Mouse (Mus musculus) mesoderm, embryonic 11.5 days (tissue): ENCODE measurements around the gene Limd1.
A peak's percentile ranks its signal among the peaks of the same experiment; 100 is the strongest.

Experiments
- DNase-seq: peaks from one replicate; pipeline ENCODE4 v3.0.0-alpha.2; 2012; ENCODE audit warnings: low read depth, low spot score

Gene Limd1

GRCm38 (mm10) chr9:123478586-123479195, at the start of gene Limd1:
Gene Limd1, plus strand, starts transcription at chr9:123478706.
- DNase-seq, result peak; percentile 62

- no peak for DNase-seq
Observed at GRCm38 (mm10) chr9:123429863-123430262, 48.6 kb upstream of the Limd1 start.

DNA sequence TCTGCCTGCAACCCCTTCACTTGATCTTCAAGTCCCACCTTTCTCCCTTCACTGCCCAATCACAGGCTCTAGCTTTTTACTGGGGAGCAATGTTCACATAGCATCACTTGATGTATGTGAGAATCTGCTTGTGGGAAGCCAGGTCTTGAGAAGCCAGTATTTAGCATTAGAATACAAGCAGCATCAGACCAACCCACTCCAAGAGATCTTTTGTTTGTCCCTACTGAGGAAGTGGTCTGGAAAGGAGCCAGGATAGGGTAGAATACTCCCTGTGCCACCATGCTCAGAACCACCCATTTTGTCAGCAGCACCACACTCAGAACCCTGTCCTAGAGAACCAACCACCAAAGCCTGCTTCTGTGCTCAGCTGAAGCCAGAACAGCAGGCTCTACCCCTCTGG, 47.5 kb upstream of the Limd1 start:
- no peak for DNase-seq

DNA sequence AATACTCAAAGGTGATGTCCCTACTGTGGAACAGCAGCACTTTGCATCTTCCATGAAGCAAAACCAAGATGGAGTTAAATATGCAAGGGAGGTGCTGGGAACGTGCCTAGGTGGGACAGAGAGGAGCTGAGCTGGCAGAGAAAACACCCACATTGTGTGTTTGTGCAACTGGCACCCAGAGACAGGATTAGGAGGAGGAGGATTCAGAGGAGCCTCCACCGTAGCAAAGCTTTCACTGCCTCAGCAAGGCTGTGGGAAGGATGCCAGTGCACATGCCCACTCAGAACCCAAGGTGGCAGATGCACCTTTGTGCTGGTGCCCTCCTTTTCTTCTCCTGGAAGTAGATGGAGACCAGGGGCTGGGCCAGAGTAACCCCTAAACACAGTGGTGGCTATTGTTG, 40.3 kb upstream of the Limd1 start:
- no peak for DNase-seq

- no peak for DNase-seq
Observed at GRCm38 (mm10) chr9:123440230-123441058, 38.1 kb upstream of the Limd1 start.

DNA sequence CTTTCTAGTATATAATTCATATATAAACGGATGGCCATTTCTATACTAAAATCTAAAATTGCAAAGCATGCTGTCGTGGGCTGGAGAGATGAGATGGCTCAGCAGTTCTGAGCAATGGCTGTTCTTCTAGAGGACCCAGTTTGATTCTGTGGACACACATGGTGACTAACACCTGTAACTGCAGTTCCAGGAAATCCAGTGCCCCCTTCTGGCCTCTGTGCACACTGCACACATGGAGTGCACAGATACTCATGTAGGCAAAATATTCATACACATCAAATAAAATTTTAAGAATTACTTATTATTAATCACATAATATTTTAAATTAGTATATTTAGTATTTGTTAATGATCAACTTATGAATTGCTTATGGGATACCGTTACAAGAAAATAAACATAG, 31.4 kb upstream of the Limd1 start:
- DNase-seq, result peak; percentile 13

- no peak for DNase-seq
Observed at GRCm38 (mm10) chr9:123448594-123448993, 29.9 kb upstream of the Limd1 start.

DNA sequence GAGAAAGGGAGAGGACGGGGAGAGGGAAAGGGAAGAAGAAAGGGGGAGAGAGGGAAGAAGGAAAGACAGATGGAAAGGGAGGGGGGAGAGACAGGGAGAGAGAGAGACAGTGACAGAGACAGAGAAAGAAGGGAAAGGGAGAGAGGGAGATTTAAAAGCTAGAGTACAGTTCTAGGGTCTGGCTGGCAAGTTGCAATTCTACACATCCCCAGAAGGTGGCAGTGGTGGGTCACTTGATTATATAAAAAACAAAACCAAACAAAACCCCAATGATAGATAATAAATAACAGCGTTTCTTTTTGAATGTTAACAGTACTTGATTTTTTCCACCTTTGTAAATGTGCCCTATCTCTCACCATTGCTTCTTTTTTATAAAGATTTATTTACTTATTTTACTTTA, 28.3 kb upstream of the Limd1 start:
- DNase-seq, result peak; percentile 48

DNA sequence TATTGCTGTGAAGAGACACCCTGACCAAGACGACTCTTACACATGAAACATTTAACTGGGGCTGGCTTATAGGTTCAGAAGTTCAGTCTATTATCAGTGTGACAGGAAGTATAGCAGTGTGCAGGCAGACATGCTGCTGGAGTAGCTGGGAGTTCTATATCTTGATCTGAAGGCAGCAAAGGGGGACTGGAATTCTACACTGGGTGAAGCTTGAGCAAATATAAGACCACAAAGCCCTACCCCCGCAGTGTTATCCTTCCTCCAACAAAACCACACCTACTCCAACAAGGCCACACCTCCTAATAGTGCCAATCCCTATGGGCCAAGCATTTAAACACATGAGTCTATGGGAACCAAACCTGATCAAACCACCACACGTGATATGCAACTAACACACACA, 26.7 kb upstream of the Limd1 start:
- DNase-seq, result no peak

DNA sequence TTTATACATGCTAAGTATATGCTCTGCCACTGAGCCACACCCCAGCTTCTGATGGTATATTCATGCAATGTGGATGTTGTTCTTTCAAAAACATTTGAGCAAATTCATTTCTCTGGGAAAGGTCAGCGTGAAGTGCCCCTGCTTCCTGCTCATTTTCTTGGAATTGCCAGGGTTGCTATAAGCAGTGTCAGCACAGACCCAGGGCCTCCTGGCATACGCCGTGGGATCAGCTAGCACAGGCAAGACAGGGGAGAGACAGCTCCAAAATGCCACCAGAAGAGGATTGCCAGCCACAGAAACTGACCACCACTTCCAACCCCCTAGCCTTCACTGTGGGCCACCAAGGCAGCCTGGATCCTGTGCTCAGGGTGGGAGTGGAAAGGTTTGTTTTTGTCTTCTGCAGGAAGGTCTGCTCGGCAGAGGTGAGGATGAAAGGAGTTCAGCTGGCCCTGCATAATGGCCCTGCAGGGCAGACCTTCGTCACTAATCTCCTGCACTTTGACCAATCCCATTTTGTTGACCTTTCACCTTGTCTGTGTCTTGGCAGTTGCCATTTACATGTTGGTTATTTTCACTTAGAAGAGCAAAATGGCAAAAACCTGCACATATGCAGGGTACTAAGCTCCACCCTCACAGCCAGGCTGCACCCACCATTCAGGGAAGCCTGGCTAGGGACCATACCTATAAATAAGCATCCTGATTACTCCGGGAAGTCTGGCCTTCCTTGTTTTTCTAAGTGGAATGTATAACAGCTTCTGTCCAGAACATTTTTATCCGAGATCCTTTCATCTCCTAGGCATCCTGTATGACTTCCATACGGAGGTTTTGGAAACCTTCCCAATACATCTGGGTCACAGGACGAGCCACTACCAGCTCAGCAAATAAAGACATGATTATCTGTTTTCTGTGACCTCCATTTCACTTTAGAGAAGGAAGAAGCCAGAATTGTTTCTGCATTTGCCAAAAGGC, 21.6 kb upstream of the Limd1 start:
- DNase-seq, result no peak

GRCm38 (mm10) chr9:123457603-123458002, 20.9 kb upstream of the Limd1 start:
- no peak for DNase-seq

GRCm38 (mm10) chr9:123467141-123467620, 11.3 kb upstream of the Limd1 start:
- DNase-seq, result no peak

- DNase-seq, result no peak
Observed at GRCm38 (mm10) chr9:123468406-123469085, 10.0 kb upstream of the Limd1 start.

- no peak for DNase-seq
Observed at GRCm38 (mm10) chr9:123469087-123469486, 9.4 kb upstream of the Limd1 start.

GRCm38 (mm10) chr9:123473377-123473776, 5.1 kb upstream of the Limd1 start:
- DNase-seq, result no peak

- DNase-seq, result no peak
Observed at GRCm38 (mm10) chr9:123475569-123475968, 2.9 kb upstream of the Limd1 start.

GRCm38 (mm10) chr9:123478031-123478585, 398 bp upstream of the Limd1 start:
- DNase-seq, result peak; percentile 72

GRCm38 (mm10) chr9:123479196-123479669, 727 bp downstream of the Limd1 start:
- DNase-seq, result no peak

GRCm38 (mm10) chr9:123479876-123480252, 1.4 kb downstream of the Limd1 start:
- no peak for DNase-seq

DNA sequence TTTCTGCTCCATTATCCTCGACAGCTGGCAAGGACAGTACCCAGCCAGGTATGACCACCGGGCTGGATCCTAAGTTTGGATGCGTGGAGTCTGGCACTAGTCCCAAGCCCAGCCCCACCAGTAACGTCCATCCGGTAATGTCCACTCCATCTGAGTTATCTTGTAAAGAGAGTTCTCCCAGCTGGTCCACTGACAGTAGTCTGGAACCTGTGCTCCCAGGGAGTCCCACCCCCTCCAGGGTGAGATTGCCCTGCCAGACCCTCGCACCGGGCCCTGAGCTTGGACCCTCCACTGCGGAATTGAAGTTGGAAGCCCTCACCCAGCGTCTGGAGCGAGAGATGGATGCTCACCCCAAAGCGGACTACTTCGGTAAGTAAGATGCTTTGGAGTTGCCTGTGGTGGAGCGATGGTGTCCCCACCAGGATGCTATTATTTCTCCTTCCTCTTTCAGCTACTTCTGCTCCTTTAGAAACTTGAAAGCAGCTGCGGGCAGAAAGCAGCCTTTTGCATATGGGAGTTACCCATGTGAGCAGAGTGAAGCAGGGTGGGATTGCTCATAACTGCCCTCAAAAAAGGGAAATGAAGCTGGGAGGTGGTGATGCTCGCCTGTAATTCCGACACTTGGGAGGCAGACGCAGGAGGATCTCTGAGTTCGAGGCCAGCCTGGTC, 1.9 kb downstream of the Limd1 start:
- no peak for DNase-seq
